Mouse (Mus musculus): ENCODE results near the gene Tmem35b. TPM values are rescaled to one million over a fixed set of nuclear protein-coding genes. Genes with fewer than 3 reads are reported as not detected.

The Tmem35b gene
- total RNA-seq, 1 experiment from 2014 or later = 9.9 TPM

Other genes starting within 250 kb of the Tmem35b start
- 15.8 to 61.9 TPM (median 46.3 TPM) in 3 replicates for gene Zmym4, start 155.6 kb upstream of the Tmem35b start, total RNA-seq (2017)
- 642 to 909 TPM (median 707 TPM) in 3 replicates for gene Sfpq, start 102.4 kb upstream of the Tmem35b start, total RNA-seq (2017)
- gene Zmym1, start 62.5 kb upstream of the Tmem35b start, total RNA-seq (2017) = 9.3 to 16.2 TPM (median 14.2 TPM) in 3 replicates
- gene Zmym6, start 46.3 kb upstream of the Tmem35b start, total RNA-seq (2017) = 17.8 to 25.9 TPM (median 22.6 TPM) in 3 replicates
- not detected in 3 replicates for gene Dlgap3, start 45.5 kb downstream of the Tmem35b start, total RNA-seq (2017)
- 32.2 to 42.3 TPM (median 32.9 TPM) in 3 replicates for gene Smim12, start 120.1 kb downstream of the Tmem35b start, total RNA-seq (2017)
- gene Gja4, start 190.3 kb downstream of the Tmem35b start, total RNA-seq (2017) = not detected in 3 replicates
- not detected in 3 replicates for gene Gjb3, start 207.2 kb downstream of the Tmem35b start, total RNA-seq (2017)
- not detected in 3 replicates for gene Gjb4, start 230.4 kb downstream of the Tmem35b start, total RNA-seq (2017)
- not detected in 3 replicates for gene Gjb5, start 234.5 kb downstream of the Tmem35b start, total RNA-seq (2017)